Mouse (Mus musculus) spleen, postnatal 36 days (tissue): ENCODE data around the gene Atxn7l1.

Experiments used
- DNase-seq, 2 experiments: peaks; one replicate each; pipeline ENCODE4 v3.0.0; 2022; ENCODE audit warnings: low spot score in 2 of 2, mixed read lengths in 1 of 2

Atxn7l1 gene

DNA sequence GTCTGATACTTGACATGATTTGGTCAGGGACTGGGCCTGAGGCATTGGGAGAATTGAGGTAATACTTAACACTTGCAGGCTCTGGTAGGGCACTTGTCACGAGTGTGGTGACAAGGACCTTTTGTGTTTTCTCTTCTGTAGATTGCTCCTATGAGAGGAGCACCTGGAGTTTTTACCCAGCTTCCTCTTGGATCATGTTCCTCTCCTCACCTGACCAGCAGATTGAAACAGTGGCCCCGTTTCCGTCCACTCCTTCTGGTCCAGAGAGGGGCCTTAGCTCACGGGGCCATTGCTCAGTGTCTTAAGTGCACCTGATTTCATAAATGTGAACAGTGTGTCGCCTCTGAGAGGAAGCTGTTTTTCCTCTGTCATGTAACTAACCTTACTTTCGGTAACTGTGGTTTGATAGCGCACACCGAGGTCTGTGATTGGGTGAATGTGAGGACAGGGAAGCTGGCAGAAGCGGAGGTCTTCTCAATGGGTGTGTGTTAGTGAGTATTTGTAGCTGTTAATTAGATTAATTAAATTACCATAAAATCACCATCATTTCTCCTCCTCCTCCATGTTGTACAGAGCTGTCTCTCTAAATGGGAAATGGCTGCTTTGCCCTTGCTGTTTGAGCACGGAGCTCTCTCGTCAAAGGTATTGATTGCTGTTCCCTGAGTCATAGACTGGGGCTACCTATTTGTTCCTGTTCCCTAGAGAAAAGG, 35.1 kb downstream of the Atxn7l1 start:
- peak in 1 of 2 experiments; percentile 18 for DNase-seq

- no peak for DNase-seq
Measured at GRCm38 (mm10) chr12:33183138-33183627, 35.7 kb downstream of the Atxn7l1 start.

GRCm38 (mm10) chr12:33184137-33184536, 36.6 kb downstream of the Atxn7l1 start:
- DNase-seq, result no peak

DNA sequence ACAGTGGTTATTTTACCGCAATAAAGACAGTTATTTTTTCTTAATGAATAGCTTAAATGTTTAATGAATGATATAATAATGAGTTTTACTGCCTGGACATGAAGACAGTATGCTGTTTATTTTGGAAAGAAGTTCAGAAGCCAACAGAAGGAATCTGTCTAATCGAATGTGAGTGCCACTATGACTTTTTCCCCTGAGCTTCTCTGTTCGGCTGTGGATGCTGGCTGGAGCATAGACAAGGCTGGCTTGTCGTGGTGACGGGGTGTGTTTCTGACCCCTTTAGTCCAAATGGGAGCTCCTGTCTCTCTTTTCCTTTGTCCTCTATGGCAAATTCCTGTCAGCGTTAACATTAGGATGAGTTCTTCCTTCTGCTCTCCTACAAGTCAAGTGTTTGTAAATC, 37.6 kb downstream of the Atxn7l1 start:
- DNase-seq, result no peak

- DNase-seq, result no peak
Measured at GRCm38 (mm10) chr12:33186331-33186730, 38.8 kb downstream of the Atxn7l1 start.

GRCm38 (mm10) chr12:33190133-33190532, 42.6 kb downstream of the Atxn7l1 start:
- DNase-seq, result no peak

- DNase-seq, result no peak
Measured at GRCm38 (mm10) chr12:33190633-33191032, 43.1 kb downstream of the Atxn7l1 start.

DNA sequence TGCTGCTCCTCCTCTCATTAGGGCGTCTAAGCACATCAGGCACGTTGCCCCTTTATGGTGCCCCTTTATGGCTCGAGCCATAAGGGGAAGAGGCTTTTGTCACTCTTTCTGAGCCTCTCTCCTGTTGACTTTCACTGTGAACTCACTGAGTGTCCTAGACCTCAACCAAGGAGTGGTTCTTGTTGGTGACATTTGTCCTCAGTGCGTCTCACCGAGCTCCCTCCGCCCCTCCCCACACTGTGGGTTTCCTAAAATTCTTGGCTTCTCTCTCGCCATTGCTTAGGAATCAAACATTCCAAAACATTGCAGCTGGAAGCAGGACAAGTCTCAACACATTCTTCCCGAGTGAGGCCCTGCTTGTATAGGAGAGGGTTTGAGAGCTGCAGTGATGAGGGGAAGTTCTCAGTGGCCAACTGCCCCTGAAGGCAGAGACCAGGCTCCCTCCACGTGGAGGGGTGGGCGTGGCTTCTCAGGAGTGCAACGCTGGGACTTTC, 46.0 kb downstream of the Atxn7l1 start:
- DNase-seq, result no peak

GRCm38 (mm10) chr12:33195175-33195574, 47.7 kb downstream of the Atxn7l1 start:
- DNase-seq, result no peak

GRCm38 (mm10) chr12:33197287-33197686, 49.8 kb downstream of the Atxn7l1 start:
- DNase-seq, result no peak

DNA sequence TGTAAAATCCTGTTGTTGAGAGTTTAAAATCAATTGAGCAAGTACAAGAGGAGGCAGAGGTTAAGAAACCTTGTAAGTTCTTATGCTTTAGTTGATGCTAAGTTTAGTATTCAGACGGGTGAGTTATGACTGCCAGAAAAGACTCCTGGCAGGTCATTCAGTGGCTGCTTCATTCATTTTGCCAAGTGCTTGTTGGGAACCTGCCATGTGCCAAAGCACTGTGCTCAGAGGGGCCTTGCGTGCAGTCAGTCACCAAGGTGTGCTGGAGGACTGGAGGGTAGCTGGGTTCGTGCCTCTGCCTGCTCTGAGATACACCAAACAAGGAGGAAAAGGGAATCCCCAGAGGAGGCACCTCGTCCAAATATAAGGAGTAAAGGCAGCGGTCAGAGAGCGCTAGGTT, 50.3 kb downstream of the Atxn7l1 start:
- DNase-seq, result no peak

DNA sequence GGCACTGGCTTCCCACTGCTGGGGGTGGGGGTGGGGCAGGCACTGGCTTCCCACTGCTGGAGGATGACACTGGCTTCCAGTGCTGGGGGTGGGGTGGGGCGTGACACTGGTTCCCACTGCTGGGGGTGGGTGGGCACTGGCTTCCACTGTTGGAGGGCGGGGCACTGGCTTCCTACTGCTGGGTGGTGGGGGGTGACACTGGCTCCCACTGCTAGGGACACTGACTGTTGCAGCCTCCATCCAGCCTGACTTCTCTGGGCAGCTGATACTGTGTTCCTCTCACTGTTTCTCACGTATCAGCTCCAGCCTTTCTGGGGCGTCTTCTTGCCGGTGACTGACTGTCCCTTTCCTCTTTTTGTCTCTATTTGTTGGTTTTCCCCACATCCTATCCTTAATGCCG, 53.6 kb downstream of the Atxn7l1 start:
- no peak for DNase-seq

- DNase-seq, result no peak
Measured at GRCm38 (mm10) chr12:33201491-33202210, 54.2 kb downstream of the Atxn7l1 start.

GRCm38 (mm10) chr12:33205255-33205654, 57.8 kb downstream of the Atxn7l1 start:
- DNase-seq, result no peak

GRCm38 (mm10) chr12:33206300-33206699, 58.8 kb downstream of the Atxn7l1 start:
- DNase-seq, result no peak

DNA sequence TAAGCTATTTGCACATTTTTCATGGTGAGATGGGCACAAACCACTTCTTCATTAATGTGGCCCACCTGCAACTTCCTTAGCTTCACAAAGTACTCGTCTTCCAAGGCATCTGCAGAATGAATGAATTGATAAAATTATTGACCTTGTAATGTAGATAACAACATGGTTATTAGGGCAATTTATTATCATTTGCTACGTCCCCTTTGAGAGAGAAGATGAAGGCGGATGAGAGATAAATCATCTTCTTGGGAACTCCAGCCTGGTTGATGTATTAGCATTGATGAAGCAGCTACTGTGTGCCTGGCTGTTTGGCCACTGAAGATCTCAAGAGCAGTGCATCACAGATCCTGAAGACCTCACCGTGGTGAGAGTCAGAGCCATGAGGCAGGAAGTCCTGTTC, 63.4 kb downstream of the Atxn7l1 start:
- DNase-seq, result no peak

DNA sequence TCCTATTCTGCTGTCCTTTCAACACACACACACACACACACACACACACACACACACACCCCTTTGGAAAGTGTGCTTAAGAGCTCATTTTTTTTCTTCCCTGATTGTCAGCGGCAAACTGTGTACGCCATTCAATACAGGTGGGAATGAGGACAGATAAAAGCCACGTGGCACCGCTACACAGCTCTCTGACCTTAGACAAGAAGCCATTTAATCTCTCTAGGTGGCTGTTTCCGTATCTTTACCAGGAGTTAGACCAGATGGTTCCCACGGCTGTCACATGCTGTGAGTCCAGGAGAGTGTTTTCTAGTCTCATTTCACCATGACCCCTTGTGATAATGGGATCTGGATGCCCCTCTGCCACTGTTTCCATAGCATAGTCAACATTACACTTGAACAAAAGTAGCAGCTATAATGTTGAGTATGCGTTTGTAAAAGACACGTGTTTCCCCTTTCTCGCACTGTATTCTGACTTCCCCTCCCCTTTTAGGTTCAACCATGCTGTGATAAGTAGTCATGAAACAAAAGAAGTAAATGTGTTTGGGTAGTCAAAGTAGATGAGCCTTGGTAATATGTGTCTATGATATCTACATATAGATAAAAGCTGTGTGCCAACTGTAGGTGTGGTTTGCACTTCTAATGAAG, 70.8 kb downstream of the Atxn7l1 start:
- no peak for DNase-seq

DNA sequence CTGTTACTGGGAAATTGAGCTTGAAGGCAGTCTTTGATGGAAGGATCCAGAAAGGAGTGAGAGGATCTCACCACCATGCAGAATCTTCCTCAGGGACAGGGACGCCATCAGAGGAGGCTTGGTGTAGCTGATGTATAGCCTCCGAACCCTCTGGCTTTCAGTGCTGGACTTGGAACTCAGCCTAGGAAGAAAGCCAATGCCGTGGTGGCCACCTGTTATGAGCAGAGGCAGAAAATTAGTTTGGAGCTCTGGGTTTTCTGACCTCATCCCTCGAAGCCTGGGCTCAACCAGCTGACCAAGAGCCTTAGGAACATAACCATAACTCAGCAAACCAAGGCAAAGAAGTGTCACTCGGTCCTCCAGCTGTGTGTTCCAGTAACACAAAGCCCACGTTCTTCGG, 71.9 kb downstream of the Atxn7l1 start:
- DNase-seq, result no peak

GRCm38 (mm10) chr12:33220081-33220480, 72.6 kb downstream of the Atxn7l1 start:
- DNase-seq, result no peak

GRCm38 (mm10) chr12:33220509-33221051, 73.1 kb downstream of the Atxn7l1 start:
- DNase-seq, result peak; percentile 42 to 71

DNA sequence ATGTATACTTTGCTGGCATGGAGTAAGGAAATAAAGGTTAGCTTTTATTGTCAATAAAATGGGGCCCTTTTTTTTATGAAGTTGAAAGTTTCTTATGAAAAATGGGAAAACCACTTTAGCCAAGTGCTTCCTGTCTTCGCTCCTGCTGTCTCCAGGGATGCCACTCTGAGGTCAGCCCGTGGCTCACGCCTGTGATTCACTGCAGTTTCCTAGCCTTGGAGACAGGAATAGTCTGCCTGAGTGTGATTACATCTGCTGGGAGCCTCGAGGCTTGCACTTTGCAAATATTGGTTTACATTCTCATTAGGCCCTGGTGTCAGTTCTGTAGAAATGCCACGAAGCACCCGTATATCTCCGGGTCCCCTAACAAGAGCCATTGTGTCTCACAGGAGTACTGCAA, 74.7 kb downstream of the Atxn7l1 start:
- no peak for DNase-seq

- no peak for DNase-seq
Measured at GRCm38 (mm10) chr12:33225117-33225541, 77.6 kb downstream of the Atxn7l1 start.
